Mouse (Mus musculus): ENCODE results near the gene Aoc1. TPM values are rescaled to one million over a fixed set of nuclear protein-coding genes. Genes with fewer than 3 reads are reported as not detected.

Aoc1 gene
- polyA plus RNA-seq, 1 experiment from 2014 or later, result not detected

Other genes with a start within 250 kb of the Aoc1 start
- gene AI854703, start 246.1 kb upstream of the Aoc1 start, polyA plus RNA-seq (2014; fragmentation: Nextera tagmentation; extraction: Ambion mirVana), result 0.52 and 0.82 TPM in 2 replicates
- 0.18 and 0.25 TPM in 2 replicates for gene Gimap8, start 225.7 kb upstream of the Aoc1 start, polyA plus RNA-seq (2014; fragmentation: Nextera tagmentation; extraction: Ambion mirVana)
- 2.9 and 3.0 TPM in 2 replicates for gene Gimap9, start 196.8 kb upstream of the Aoc1 start, polyA plus RNA-seq (2014; fragmentation: Nextera tagmentation; extraction: Ambion mirVana)
- gene Gimap4, start 188.3 kb upstream of the Aoc1 start, polyA plus RNA-seq (2014; fragmentation: Nextera tagmentation; extraction: Ambion mirVana), result 4.8 and 5.6 TPM in 2 replicates
- gene Gimap6, start 164.7 kb upstream of the Aoc1 start, polyA plus RNA-seq (2014; fragmentation: Nextera tagmentation; extraction: Ambion mirVana), result 7.1 and 7.3 TPM in 2 replicates
- 0.75 and 1.3 TPM in 2 replicates for gene Gm28053, start 154.3 kb upstream of the Aoc1 start, polyA plus RNA-seq (2014; fragmentation: Nextera tagmentation; extraction: Ambion mirVana)
- gene Gimap7, start 154.3 kb upstream of the Aoc1 start, polyA plus RNA-seq (2014; fragmentation: Nextera tagmentation; extraction: Ambion mirVana), result not detected in 2 replicates
- 4.7 TPM in 2 replicates for gene Gimap1, start 133.8 kb upstream of the Aoc1 start, polyA plus RNA-seq (2014; fragmentation: Nextera tagmentation; extraction: Ambion mirVana)
- gene Gimap5, start 126.7 kb upstream of the Aoc1 start, polyA plus RNA-seq (2014; fragmentation: Nextera tagmentation; extraction: Ambion mirVana), result 0.62 and 0.83 TPM in 2 replicates
- not detected in 2 replicates for gene Gimap3, start 102.0 kb upstream of the Aoc1 start, polyA plus RNA-seq (2014; fragmentation: Nextera tagmentation; extraction: Ambion mirVana)
- gene Tmem176a, start 32.0 kb upstream of the Aoc1 start, polyA plus RNA-seq (2014; fragmentation: Nextera tagmentation; extraction: Ambion mirVana), result 18.9 and 19.6 TPM in 2 replicates
- gene Tmem176b, start 31.4 kb upstream of the Aoc1 start, polyA plus RNA-seq (2014; fragmentation: Nextera tagmentation; extraction: Ambion mirVana), result 54.8 and 58.8 TPM in 2 replicates
- not detected in 2 replicates for gene 1600015I10Rik, start 57.0 kb downstream of the Aoc1 start, polyA plus RNA-seq (2014; fragmentation: Nextera tagmentation; extraction: Ambion mirVana)
- gene Doxl2, start 102.1 kb downstream of the Aoc1 start, polyA plus RNA-seq (2014; fragmentation: Nextera tagmentation; extraction: Ambion mirVana), result not detected in 2 replicates
- gene Svs1, start 114.0 kb downstream of the Aoc1 start, polyA plus RNA-seq (2014; fragmentation: Nextera tagmentation; extraction: Ambion mirVana), result not detected in 2 replicates
- 0.74 and 0.94 TPM in 2 replicates for gene Gpnmb, start 163.7 kb downstream of the Aoc1 start, polyA plus RNA-seq (2014; fragmentation: Nextera tagmentation; extraction: Ambion mirVana)
- gene Malsu1, start 200.9 kb downstream of the Aoc1 start, polyA plus RNA-seq (2014; fragmentation: Nextera tagmentation; extraction: Ambion mirVana), result 59.3 and 63.0 TPM in 2 replicates

Measured in midbrain, embryonic 11.5 days (tissue).